Mouse (Mus musculus) kidney, postnatal 14 days (tissue): ENCODE measurements around the gene Thg1l.

Source experiments
- DNase-seq: peaks from one replicate; pipeline ENCODE4 v3.0.0; 2022; ENCODE audit warnings: mixed read lengths

The Thg1l gene

GRCm38 (mm10) chr11:45955127-45955627 is at the start of gene Thg1l:
TSS of gene Thg1l (minus strand) at chr11:45955494.
- DNase-seq, result peak; percentile 94

GRCm38 (mm10) chr11:45992087-45992486 is 36.8 kb upstream of the Thg1l start:
- DNase-seq, result no peak

GRCm38 (mm10) chr11:45991604-45992003 is 36.3 kb upstream of the Thg1l start:
- peak; percentile 38 for DNase-seq

GRCm38 (mm10) chr11:45980893-45981253 is 25.6 kb upstream of the Thg1l start:
- DNase-seq, result no peak

GRCm38 (mm10) chr11:45979946-45980892 is 24.9 kb upstream of the Thg1l start, which contains the start of gene Sox30:
TSS of gene Sox30 (plus strand) at chr11:45980310.
- peak; percentile 69 for DNase-seq

- no peak for DNase-seq
Observed at GRCm38 (mm10) chr11:45976061-45976460, 20.8 kb upstream of the Thg1l start.

GRCm38 (mm10) chr11:45974466-45974865 is 19.2 kb upstream of the Thg1l start:
- DNase-seq, result no peak

GRCm38 (mm10) chr11:45973635-45974034 is 18.3 kb upstream of the Thg1l start:
- DNase-seq, result no peak

- no peak for DNase-seq
Observed at GRCm38 (mm10) chr11:45968466-45968865, 13.2 kb upstream of the Thg1l start.

- no peak for DNase-seq
Observed at GRCm38 (mm10) chr11:45966896-45967295, 11.6 kb upstream of the Thg1l start.

- no peak for DNase-seq
Observed at GRCm38 (mm10) chr11:45960003-45960402, 4.7 kb upstream of the Thg1l start.

GRCm38 (mm10) chr11:45959598-45959997 is 4.3 kb upstream of the Thg1l start:
- DNase-seq, result no peak

- DNase-seq, result no peak
Observed at GRCm38 (mm10) chr11:45947491-45947890, 7.8 kb downstream of the Thg1l start.

- no peak for DNase-seq
Observed at GRCm38 (mm10) chr11:45946796-45947195, 8.5 kb downstream of the Thg1l start.

- peak; percentile 97 for DNase-seq
Observed at GRCm38 (mm10) chr11:45944643-45945156, 10.6 kb downstream of the Thg1l start, which contains the start of gene Lsm11. TSS of gene Lsm11 (minus strand) at chr11:45944935.

GRCm38 (mm10) chr11:45943891-45944642 is 11.2 kb downstream of the Thg1l start:
- DNase-seq, result no peak

GRCm38 (mm10) chr11:45943108-45943705 is 12.1 kb downstream of the Thg1l start:
- DNase-seq, result no peak

GRCm38 (mm10) chr11:45942281-45942680 is 13.0 kb downstream of the Thg1l start:
- no peak for DNase-seq

GRCm38 (mm10) chr11:45938917-45939316 is 16.4 kb downstream of the Thg1l start:
- no peak for DNase-seq

- DNase-seq, result no peak
Observed at GRCm38 (mm10) chr11:45937478-45937877, 17.8 kb downstream of the Thg1l start.

- no peak for DNase-seq
Observed at GRCm38 (mm10) chr11:45932771-45933170, 22.5 kb downstream of the Thg1l start.

GRCm38 (mm10) chr11:45929541-45929940 is 25.8 kb downstream of the Thg1l start:
- DNase-seq, result no peak

- no peak for DNase-seq
Observed at GRCm38 (mm10) chr11:45927456-45927855, 27.8 kb downstream of the Thg1l start.
